Mouse (Mus musculus) lung, adult 18-20 months (tissue): ENCODE results near the gene Inpp4a.

Source experiments
- DNase-seq, 2 experiments: peaks; one replicate each; pipeline ENCODE4 v3.0.0; 2022; ENCODE audit warnings: mixed read lengths in 2 of 2

The Inpp4a gene

GRCm38 (mm10) chr1:37299540-37300491 lies at the start of gene Inpp4a:
TSS of gene Inpp4a (plus strand) at chr1:37299865.
- peak; percentile 91 to 94 for DNase-seq

DNA sequence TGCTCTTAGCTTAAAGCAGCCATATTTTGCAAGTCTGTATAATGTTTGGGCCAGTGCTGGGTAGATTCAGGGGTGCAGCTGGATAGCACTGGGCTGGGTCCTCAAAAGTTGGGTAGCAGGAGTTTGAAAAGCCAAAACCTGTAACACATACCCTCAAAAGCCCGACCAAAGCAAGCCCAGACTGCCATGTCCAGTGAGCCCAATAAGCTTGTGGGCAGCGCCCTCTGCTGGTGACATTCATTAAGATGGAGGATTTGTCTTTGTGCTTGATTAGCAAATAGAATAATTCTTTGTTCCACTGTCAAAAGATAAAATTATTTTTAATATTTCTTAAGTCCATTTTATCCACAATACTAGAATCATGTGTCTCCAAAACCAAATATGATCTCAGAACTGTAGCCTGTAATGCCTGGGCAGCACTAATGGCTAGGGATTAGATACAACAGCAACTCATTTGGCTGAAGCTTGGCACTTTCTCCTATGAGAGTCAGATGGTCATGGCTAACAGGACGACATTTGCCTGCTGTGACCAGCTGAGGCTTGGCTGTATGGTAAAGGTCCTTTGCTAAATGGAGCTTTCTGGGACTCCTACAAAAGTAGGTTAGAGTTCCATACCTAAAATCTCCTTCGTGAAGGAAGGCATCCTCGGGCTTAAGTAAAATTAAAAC lies 48.9 kb upstream of the Inpp4a start:
- peak; percentile 71 for DNase-seq

DNA sequence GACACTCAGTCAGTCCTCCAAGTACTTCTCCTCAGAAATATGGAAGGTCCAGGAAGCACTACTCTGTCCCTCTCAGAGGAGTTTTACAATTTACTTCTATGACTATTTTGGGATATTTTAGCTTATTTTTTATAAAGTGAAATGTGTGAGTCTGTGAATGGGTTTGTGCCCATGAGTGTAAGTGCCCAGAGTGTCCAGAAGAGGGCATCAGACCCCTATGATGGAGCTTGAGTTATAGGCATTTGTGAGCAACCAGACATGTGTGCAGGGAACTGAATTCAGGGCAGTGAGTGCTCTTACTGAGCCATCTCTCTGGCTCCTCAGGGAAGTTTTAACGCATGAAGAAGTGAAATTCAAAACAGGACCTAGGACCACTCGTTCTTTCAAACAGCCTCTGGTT lies 41.2 kb upstream of the Inpp4a start:
- no peak for DNase-seq

- peak; percentile 40 to 54 for DNase-seq
Observed at GRCm38 (mm10) chr1:37272464-37272863, 27.2 kb upstream of the Inpp4a start.

DNA sequence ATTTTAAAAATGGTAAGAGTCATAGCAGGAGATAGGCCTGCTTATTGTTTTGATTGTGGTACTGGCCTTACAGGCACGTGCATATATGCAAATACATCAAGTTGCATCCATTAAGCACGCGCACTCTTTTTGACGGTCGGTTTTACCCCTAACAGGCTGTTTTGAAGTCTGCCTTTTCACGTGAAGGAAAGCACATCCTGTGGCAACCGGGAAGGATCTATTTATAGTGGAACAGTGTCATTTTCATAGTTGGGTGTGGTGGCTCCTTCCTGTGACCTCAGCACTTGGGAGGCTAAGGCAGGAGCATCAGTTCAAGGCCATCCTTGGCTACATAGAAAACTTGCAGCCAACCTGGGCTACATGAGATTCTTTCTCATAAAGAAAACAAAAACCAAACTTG lies 13.1 kb upstream of the Inpp4a start:
- DNase-seq = no peak

DNA sequence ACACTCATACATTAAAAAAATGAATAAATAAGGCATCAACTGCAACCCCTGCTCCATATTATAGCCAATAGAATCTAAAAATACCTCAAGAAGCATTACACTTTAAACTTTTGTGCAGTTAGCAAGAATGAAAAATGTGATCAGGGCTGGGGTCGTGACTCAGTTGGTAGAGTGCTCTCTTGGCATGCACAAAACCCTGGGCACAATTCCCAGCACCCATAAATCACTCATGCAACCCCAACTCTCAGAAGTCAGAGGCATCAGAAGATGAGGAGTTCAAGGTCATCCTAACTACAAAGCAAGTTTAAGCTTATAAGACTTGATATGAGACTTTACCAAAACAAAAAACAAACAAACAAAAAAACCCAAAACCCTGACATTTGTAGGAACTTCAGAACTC lies 11.9 kb upstream of the Inpp4a start:
- no peak for DNase-seq

DNA sequence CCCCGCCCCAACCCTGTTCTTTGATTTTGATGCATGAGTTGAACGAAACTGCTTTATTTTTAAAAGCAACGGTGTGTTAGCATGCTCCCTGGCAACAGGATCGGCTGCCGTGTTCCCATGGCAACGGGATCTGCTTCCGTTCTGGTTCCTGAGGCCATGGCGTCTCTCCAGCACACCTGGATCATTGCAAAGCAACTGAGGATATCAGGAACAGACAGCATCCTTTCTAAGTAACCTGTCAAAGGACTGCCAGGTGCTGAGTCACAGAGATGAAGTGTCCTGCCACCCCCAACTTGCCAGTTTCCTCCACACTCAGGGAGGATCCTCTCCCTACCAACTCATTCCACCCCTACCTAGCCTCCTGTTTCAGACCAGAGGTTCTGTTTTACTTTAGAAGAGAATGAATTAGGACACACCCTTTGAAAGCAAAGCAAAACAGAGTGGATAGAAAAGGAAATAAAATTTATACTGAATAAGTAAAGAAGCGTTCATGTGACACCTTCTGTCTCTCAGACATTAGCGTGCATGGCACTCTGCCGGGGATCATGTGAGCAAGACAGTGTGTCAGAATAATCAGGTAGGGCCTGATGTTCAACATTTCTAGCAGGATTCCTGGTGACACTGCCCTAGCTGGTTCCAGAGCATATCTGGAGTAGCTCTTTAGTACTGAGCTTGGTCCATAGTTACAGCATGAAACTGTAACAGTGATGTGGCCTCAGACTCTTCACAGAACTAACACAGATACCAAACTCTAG lies 11.3 kb upstream of the Inpp4a start:
- no peak for DNase-seq

DNA sequence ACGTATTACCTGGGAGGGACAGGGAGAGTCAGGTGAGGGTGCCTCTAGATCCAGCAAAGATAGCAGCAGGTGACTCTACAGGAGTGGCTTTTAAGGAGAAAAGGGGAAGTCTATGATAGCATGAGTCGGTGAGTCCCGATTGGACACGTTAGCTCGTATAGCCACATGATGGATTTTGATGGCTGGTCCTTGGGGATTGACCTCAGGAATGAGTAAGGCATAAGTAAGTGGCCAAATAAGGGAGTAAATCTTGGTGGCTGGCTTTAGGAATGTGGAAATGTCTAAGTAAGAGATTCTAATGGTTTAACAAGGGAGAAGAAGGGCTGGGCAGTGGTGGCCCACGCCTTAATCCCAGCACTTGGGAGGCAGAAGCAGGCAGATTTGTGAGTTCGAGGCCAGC lies 10.7 kb upstream of the Inpp4a start:
- no peak for DNase-seq

DNA sequence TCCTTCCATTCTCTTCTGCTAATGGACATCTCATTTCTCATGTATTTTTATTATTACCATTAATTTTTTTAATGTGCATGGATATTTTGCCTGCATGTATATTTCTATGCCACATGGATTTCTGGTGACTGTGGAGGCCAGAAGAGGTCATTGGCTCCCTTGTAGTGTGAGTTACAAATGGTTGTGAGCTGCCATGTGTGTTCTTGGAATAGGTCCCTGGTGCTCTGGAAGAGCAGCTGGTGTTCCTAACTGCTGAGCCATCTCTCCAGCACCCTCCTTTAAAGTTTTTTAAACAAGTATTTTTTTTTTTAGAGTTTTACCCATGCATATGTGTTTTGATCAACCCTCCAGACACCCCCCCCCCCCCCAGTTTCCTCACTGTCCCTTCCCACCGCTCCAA lies 3.3 kb upstream of the Inpp4a start:
- no peak for DNase-seq

DNA sequence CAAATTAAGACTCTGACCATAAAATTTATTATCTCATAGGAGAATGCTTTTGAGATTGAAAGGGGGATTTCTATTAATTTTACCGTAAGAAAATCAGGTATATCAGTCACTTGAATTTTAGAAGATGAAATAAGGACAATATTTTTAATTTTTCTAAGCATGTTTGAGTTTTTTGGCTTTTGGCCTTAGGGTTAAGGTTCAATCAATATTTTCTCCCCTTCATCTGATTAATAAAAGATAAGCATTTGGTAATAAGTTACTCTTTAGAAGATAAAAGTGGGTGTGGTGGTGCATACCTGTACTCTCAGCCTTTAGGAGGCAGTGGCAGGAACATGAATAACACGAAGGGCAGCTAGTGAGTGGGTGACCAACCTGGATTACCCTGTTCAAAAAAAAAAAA lies 761 bp upstream of the Inpp4a start:
- DNase-seq = no peak

- peak; percentile 64 to 78 for DNase-seq
Observed at GRCm38 (mm10) chr1:37300650-37301049, 985 bp downstream of the Inpp4a start.

DNA sequence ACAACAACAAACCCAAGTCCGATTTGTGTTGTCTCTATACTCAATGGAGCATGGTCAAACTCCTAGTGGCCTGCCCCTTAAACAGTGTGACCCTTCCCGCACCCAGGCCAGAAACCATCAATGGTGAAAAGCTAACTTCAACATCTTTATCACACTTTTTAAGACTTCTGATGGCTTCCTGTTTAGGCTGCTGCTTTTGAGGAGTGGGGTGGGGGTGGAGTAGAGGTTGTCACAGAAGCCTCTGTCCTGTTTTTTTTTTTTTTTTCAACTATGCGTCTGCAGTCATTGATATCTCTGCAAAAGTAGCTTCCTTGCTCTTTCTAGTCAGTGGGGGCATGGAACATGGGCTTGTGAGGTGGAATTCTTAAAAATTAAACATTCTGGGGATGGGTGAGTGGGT lies 3.1 kb downstream of the Inpp4a start:
- no peak for DNase-seq

- DNase-seq = no peak
Observed at GRCm38 (mm10) chr1:37305691-37306287, 6.1 kb downstream of the Inpp4a start.

- DNase-seq = peak in 1 of 2 experiments; percentile 27
Observed at GRCm38 (mm10) chr1:37307586-37307985, 7.9 kb downstream of the Inpp4a start.

DNA sequence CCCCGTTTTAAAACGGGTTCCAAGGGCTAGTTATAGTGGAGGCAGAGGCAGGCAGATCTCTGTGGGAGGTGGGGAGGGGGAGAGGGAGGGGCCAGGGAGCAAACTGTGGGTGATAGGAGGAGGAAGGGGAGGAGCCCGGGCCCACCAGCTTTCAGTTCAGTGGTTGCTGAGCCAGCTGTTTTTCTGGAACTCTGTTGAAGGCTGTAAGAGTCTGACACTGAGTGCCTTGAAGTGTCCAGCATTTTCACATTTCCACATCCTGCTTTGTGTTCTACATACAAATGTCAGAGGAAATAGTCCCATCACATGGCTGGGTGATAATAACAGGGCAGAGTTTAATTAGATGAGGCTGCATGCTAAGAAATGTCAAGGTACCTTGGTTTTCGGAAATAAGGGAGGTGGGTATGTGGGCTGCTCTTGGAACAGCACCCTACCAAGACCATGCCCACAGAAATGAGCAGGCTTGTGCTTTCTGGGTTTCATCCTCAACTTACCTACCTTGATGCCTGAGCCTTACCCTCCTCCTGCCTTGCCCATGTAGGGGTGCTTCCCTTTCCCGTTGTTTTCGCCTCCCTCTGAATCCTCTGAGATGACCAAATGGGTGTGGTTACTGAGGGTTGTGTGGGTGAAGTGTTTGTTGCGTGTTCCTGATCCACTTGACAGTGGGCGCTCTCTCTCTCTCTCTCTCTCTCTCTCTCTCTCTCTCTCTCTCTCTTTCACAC lies 8.5 kb downstream of the Inpp4a start:
- peak; percentile 14 to 27 for DNase-seq

- DNase-seq = no peak
Observed at GRCm38 (mm10) chr1:37308743-37309100, 9.1 kb downstream of the Inpp4a start.

DNA sequence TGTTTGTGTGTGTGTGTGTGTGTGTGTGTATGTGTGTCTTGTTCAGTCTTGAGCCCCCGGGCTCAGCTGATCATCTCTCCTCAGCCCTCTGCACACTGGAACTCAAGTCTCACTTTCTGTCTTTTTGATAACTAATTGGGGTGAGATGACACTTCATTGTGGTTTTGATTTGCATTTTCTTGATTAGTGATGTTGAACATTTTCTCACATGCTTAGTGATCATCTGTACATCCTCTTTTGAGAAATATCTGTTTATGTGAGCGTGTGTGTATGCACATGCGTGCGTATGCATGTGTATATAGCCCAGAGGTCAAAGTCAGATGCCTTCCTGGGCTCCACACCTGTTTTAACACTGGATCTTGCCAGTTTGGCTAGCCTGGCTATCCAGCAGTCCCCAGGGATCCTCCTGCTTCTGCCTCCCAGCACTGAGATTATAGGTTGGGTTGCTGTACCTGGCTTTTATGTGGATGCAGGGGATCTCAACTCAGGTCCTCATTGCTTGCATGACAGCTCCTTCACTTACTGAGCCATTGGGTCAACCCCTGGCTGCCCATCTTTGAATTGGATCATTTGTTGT lies 10.4 kb downstream of the Inpp4a start:
- no peak for DNase-seq

- no peak for DNase-seq
Observed at GRCm38 (mm10) chr1:37314338-37314737, 14.7 kb downstream of the Inpp4a start.

GRCm38 (mm10) chr1:37317644-37318285 lies 18.1 kb downstream of the Inpp4a start:
- peak in 1 of 2 experiments; percentile 38 for DNase-seq

DNA sequence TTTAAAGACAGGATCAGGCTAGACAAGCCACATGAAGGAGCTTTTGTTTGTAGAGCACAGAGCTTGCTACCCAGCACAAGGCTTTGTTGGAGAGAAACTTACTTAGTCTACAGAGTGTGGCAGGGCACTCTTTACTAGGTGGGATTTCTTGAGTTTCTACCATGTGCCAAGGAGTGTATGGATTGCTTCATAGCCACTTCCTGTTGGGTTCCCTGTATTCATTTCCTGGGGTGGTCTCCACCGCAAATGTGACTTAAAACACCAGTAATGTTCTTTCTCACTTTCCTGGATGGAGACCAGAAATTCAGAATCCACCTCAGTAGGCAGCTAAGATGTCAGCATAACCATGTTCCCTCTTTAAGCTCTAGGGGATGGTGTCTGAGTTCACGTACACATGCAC lies 18.9 kb downstream of the Inpp4a start:
- no peak for DNase-seq

- DNase-seq = no peak
Observed at GRCm38 (mm10) chr1:37322690-37323089, 23.0 kb downstream of the Inpp4a start.
